Mouse (Mus musculus): ENCODE data around the gene Slc6a1.

GRCm38 (mm10) chr6:114320511-114320910 lies 38.1 kb downstream of the Slc6a1 start:
- TF ChIP-seq CTCF (IDR thresholded peaks at IDR 0.05; ENCODE audit: control insufficient read depth, insufficient read depth, insufficient replicate concordance, low read depth, low read length), result no peak
- no peak for TF ChIP-seq POLR2A (IDR thresholded peaks at IDR 0.05; ENCODE audit: control insufficient read depth, low read depth, low read length)
